Mouse (Mus musculus) heart, adult 9 months (tissue): Measurements from ENCODE around the gene Ino80.
"Not testable (repeated sequence)": the region's sequence is repeated elsewhere in the genome, so short reads cannot be mapped to it uniquely, and the experiment has no call there.

Experiments used
- DNase-seq, 2 experiments: peaks; one replicate each; pipeline ENCODE4 v3.0.0; 2022; ENCODE audit warnings: low spot score in 2 of 2

The Ino80 gene

DNA sequence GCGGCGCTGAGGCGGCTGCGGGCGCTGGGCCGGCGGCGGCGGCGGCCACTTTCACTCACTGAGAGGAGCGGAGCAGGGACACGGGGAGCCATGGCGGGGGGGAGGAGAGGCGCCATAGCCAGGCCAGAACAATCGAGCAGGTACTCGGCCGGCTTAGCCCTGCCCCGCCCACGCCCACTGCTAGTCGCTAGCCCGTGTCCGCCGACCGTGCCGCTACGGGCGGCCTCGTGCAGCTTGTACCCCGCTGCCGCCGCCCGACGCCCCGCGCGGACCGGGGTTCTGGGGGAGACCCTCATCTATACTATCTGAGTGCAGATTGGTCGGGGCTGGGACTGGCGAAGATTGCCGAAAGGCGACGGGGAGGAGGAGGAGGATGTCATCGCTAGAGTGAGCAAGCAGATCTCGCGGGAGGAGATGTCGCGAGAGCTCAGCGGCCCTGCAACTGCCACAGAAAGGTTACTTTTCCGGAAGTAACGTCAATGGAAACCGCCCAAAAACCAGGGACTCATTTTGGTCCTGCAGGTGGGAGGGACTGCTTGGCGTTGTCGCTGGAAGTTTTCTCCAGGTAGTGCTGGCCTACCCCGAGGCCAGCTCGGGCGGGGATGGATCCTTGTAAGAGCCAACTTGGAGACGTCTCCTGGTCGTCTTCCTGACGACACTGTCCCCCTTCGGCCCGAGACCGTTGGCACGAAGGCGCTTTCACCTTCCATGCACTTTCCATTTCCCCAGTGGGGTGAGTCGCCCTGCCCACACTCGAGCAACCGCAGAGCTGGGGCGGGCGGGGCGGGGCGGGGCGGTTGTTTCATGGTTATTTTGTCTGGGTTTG, at the start of gene Ino80:
Gene Ino80, minus strand, starts transcription at position 117 of the 826 bp plus-strand sequence.
- peak; percentile 97 to 99 for DNase-seq

DNA sequence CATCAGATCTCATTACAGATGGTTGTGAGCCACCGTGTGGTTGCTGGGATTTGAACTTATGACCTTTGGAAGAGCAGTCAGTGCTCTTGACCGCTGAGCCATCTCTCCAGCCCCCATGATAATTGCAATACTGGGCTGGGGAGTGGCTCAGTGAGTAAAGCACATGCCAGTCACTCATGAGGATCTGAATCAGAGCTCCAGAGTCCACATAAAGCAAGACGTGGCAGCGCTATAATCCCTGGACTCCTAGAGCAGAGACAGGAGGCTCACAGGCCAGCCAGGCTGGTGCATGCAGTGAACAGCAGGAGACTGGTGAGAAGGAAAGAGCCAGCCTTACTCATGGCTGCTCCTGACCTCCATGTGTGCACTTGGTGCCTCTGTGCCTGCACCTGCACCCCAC, 47.9 kb upstream of the Ino80 start:
- no peak for DNase-seq

DNA sequence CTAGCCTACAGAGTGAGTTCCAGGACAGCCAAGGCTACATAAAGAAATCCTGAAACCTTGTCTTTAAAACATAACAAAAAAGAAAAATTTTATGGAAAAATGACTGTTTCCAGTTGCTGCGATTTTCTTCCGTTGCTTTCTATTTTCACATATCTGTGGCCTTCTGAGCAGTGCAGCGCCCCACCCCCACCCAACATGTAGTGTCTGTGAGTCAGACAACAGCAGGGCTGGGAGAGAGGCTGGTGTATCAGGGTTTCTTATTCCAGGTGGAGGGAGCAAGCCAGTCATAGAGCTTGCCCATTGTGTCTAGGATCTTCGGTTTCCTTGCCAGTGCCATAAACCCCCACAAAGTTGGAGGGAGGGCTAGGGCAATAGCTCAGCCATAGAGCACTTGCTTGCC, 46.3 kb upstream of the Ino80 start:
- DNase-seq, result no peak

DNA sequence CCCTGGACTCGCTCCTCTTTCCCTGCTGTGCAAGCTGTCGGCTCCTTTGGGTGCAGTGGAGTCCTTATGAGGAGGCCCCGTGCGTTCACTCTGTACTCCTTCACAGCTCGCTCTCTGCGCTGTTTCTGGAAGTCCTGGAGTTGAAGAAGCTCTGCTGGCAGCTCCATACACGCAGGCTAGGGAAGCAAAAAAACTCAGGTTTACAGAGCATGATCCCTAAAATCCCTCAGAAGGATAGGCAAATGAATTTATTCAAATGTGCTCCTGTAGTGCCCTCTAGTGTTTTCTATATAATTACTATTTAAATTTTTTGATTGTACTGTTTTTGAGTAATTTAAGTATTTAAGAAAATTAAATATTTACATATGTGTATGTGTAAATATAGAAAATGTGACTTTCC, 43.1 kb upstream of the Ino80 start:
- no peak for DNase-seq

DNA sequence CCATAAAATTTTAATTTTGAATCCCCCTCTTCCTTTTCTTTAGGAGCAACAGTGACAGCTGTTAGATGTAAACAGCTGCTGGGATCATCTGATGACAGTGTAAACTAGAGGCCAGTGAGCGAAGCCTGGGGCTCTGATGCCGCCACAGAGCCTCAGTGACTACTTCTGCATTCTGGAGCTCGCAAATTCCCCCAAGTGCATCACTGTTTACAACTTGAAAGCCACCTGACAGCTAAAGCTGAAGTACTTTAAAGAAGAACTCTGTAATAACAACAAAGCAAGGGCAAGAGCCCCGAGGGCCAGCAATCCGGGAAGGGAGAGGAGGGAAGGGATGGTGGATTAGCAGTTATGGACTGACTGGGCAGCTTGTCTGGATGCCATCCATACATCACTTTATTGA, 39.3 kb upstream of the Ino80 start:
- no peak for DNase-seq

DNA sequence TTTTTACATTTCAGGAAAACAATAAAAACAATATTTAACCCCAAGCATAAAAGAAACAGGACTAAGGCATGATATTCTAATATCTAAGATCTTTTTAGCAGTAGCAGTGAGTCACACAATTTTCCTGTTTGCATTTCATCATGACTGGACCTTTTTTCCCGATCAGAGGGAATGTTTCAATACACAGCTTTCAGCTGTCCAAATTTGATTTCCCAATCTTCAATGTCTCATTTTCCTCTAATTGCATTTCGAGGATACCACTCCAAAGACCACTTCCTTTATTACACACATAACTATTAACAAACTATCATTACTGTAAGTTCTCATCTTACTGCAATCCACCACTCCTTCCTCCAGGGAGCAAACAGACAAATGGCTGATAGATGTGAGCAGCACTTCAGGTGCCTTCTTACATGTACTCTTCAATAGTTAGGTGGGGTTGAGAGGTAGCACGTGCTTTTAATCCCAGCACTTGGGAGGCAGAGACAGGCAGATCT, 36.6 kb upstream of the Ino80 start:
- no peak for DNase-seq

DNA sequence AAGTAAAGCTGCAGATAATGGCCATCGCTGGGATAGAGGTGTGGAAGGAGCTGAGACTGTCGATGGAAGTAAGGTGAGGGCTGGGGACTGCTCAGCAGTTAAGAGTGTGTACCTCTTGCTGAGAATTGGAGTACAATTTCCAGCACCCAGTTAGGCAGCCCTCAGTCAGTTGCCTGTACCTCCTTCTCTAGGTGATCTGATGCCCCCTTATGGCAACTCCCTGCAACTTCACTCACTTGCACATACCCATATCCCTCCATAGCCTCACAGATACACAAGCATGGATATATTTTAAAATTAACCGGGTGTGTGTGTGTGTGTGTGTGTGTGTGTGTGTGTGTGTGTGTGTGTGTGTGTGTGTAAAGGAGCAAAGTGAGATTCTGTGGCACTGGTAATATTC, 34.8 kb upstream of the Ino80 start:
- DNase-seq, result no peak

DNA sequence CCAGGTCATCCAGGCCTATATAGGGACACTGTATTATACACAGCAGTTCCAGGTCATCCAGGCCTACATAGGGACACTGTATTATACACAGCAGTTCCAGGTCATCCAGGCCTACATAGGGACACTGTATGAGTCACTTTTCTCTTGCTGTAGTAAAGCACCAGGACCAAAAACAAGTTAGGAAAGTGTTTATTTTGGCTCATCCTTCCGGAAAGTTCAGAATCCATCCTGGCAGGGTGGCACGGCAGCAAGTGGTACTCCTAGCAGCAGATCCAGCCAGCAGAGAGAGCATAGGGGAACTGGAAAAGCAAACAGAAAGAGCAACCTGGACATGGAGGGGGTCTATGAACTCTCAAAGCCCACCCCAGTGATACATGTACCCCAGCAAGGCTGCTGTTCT, 33.4 kb upstream of the Ino80 start:
- no peak for DNase-seq

DNA sequence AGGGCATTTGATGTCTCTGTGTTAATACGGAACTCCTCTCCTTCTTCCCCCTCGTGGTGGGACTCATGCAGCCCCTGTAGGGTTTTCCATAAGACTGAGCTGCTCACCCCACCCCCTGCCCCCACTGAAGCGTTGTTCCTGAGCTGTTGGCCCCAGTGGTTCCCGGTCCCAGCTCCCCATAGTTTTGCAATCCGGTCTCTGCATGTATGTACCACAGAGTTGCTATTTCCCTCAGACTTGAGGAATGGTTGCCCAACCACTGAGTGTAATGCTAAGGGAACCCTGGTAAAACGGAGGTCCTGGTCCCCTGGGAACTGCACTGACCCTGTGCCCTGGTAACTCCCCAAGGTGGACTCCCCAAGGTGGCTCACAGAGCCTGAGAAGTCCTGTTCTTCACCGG, 31.0 kb upstream of the Ino80 start:
- DNase-seq, result not testable (repeated sequence)

DNA sequence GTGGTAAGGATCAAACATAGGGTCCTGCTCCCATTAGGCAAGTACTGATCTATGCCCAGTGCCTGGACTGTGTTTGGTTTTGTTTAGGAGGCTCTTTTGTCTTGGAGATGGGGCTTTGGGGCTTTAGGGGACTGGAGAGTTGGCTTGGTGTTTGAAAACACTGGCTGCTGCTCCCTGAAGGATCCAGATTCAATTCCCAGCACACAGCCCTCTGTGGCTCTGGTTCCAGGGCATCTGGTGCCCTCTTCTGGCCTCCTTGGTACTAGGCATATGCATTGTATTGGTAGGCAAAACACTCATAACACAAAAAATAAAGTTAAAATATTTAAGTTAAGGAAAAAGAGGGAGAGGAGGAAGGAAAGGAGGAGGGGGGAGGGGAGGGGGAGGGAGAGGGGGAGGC, 29.6 kb upstream of the Ino80 start:
- DNase-seq, result no peak

DNA sequence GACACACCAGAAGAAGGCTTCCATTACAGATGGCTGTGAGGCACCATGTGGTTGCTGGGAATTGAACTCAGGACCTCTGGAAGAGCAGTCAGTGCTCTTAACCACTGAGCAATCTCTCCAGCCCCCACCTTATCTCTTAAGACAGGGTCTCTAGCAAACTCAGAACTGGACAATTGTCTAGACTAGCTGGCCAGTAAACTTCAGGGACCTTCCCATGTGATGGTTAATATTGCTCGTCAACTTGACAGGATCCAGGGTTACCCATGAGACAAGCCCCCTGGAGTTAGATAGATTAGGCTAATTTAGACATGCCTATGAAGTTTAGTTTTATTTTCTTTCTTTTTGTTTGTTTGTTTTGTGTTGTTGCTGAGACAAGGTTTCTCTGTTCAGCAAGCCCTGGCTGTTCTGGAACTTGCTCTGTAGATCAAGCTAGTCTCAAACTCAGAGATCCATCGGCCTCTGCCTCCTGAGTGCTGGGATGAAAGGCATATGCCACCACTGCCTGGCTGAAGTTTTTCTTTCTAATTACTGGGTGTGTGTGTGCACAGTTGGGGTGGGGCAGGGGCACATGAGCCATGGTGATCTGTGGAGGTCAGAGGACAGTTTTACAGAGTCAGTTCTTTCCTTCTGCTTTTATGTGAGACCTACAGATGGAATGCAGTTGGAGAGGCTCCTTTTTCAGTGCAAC, 23.6 kb upstream of the Ino80 start:
- no peak for DNase-seq

DNA sequence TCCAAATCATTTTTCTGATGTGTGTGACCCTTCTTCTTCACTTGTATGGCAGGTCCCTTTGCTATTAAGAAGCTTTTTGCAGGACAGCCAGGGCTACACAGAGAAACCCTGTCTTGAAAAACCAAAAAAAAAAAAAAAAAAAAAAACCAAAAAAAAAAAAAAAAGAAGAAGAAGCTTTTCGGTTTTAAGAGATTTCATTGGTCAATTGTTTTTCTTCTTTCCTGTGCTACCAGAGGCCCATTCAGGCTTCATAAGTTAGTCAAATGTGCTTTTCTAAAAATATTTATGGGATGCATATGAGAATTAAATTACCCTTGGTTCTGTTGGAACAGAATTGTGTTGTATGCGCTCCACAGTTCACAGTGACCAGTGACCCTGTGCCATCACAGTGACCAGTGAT, 21.4 kb upstream of the Ino80 start:
- no peak for DNase-seq

DNA sequence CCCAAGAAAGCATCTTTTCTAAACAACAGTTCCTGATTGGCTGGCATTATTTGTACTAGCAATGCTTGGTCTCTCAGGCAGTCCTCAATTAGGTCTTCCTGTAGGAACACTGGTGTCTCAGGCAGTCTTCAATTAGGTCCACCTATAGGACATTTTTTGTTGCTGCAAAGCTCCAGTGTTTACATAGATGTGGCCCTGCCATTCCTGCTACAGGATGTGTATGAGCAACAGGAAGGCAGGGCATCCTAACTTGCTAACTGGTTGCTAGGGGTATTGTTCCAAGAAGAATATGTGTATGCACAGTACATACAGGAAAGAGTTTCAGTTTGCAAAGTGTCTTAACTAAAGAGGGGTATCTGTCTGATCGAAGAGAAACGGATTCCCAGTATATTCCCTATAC, 18.6 kb upstream of the Ino80 start:
- no peak for DNase-seq

DNA sequence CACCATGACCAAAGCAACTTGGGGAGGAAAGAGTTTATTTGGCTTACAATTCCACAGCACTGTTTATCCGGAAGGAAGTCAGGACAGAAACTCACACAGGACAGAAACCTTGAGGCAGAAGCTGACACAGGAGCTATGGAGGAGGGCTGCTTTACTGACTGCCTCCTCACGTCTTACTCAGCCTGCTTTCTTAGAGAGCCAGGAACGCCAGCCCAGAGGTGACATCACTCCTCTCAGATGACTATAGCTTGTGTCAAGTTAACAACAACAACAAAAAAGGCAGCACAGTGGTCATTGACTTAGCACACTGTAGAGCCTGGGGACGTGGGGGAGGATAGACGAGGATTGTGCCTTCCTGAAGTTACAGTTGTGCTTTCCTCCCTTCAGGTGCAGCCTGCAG, 14.5 kb upstream of the Ino80 start:
- DNase-seq, result no peak

DNA sequence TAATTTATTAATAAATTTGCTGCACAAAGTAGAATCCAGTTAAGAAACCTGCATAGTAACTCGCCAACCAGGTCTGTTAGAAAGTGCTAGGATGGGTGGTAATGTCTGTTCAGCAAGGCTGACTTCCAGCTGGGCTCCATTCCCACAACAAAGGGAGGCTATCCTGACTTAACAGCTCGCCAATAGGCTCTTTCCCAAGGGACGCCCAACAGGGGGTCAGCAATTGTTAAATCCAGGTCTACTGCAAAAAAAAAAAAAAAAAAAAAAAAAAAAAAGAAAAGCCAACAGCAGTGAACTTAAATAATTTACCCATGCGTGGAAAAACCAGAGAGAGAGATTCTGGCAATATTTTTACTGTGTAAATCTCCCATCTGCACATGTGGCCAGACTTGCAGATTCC, 9.0 kb upstream of the Ino80 start:
- DNase-seq, result no peak

DNA sequence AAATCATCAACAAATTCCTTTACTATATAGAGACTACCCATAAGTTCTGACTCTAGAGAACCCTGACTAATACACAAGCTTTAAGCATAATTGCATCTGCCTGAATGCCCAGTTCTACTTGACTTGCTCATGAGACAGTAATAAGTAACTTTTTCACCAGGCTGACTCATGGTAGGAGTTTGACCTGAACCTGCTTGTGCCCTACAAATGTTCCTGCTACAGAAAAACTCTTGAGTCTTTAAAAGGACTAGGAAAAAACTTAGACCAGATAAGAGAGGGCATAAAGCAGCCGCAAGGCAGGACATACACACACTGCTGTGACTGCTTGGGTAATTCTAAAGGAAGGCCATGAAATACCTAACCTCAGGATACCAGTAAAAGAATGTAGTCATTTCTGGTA, 4.8 kb upstream of the Ino80 start:
- no peak for DNase-seq

DNA sequence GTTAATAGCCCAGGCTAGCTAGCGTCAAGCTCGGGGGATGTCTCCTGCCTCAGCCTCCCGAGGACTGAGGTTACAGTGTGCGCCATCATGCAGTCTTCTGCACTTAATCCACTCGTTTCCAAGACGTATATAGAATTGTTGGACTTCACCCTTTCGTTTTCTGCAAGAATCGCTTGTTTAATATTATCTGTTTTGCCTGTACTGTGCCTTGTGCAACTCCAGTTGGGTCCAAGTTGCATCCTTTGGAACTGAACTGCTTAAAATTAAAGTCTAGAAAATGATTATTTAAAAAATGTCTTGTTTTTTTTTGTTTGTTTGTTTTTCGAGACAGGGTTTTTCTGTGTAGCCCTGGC, 886 bp upstream of the Ino80 start:
- no peak for DNase-seq

DNA sequence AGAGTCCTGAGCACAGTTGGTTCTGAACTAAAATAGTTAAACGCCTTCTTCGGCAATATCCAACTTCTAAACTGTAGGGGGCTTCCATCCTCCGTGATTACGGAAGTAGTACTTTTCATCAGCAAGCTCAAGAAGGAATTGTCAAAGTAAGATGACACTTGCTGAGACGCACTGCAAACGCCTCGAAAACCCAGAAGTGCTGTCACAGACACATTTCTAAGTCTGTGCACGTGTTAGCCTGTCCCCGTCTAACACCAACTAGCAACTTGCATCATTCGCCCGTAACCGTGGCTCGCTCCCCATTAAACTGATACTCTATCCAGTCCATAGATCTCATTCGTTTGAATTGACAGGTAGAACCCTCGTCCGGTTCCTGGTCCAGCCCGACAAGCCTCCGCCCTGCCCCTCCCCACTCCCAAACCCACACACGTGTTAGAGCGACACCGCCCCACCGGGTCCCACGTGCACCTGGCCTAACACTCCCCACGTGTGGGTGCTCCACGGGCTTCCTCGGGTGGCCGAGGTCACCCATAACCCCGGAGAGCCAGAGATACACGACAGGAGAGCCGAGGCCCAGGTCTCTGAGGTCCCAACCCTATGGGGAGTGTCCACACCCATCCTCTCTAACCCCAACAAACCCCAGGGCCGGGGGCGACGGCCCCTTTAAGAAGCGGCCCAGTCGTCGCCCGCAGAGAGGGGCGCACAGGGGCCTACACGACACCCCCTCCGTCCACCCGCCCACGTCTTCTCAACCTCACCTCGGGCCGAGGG, 681 bp downstream of the Ino80 start:
- DNase-seq, result peak; percentile 72 to 82

DNA sequence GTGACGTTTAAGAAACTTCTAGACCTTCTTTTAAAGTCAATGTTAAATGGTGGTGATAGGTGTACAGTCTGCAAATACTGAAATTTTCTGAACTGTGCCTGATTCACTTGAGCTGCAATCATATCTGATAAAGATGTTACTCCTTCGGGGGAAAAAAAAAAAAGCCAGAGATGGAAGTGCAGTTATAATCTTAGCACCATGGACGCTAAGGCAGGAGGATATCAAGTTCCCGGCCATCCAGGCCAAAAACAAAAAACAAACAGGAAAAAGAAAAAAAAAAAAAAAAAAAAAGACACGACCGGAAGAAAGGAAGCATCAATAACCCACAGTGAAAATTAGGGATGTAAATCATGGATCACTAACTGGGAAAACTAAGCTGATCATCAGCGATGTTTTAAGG, 1.3 kb downstream of the Ino80 start:
- DNase-seq, result no peak

DNA sequence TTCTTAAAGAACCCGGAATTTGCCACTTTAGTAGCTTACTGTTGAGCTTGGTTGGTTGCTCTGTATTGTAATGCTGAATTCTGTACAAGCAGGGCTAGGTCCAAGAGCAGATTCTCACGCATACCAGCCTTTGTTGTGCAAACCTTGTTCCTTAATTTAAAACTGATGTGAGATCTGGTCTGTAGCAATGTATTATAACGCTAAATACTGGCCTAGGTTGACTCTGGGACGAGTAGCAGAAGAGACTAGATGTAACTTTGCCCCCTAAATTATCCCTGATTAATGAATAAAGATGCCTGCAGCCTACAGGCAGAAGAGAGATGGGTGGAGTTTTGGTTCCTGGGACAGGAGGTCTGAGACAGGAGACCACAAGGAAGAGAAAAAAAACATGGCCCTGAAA, 13.5 kb downstream of the Ino80 start:
- DNase-seq, result no peak

DNA sequence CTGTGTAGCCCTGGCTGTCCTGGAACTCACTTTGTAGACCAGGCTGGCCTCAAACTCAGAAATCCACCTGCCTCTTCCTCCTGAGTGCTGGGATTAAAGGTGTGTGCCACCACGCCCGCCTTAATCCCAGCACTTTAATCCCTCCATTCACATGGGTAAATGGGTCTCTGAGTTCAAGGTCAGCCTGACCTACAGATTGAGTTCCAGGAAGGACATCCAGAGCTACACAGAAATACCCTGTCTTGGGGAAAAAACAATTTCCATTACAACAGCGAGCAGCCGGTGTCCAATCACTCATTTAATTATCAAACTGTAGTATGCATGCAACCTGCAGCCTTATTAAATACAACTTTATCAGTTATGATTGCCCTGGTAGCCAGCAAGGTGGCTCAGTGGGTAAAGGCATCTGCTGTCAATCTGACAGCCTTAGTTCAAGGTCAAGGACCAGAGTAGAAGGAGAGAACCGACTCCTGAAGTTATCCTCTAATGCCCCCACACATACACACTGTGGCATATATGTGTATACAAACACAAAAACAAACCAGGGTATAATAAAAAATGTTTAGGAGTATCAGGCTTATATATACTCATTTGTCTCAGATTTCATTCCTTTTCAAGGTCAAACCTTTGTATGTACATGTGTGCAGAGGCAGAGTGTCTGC, 14.2 kb downstream of the Ino80 start:
- DNase-seq, result no peak

DNA sequence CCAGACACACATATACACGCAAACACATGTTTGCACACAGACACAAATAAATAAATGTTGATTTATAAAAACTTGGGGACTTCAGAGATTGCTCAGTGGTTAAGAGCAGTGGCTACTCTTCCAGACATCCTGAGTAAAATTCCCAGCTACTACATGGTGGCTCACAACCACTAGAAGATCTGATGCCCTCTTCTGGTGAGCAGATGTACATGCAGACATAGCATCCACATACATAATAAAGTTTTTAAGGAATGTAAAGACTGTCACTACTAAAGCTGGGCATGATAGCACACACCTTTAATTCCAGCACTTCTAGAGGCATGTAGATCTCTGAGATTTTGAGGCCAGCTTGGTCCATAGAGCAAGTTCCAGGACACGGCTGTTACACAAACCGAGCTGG, 16.5 kb downstream of the Ino80 start:
- DNase-seq, result no peak
